Mouse (Mus musculus) lung, embryonic 16.5 days (tissue): ENCODE results near the gene Gm11565. TPM values are rescaled to one million over a fixed set of nuclear protein-coding genes. Genes with fewer than 3 reads are reported as not detected.

ENCODE experiments used
- polyA plus RNA-seq: library from polyadenylated mRNA; unstranded; fragments of >200 nt; fragmentation: Nextera tagmentation; extraction: Ambion mirVana; gene quantifications from 2 replicates; pipeline ENCODE4 v1.2.1, GENCODE M21; 2015

The Gm11565 gene
- polyA plus RNA-seq, 1 experiment from 2014 or later, result not detected

Other genes with a start within 250 kb of the Gm11565 start
- gene Krtap4-6, start 248.8 kb upstream of the Gm11565 start, polyA plus RNA-seq, result not detected in 2 replicates
- not detected in 2 replicates for gene Gm14190, start 224.0 kb upstream of the Gm11565 start, polyA plus RNA-seq
- gene Gm14180, start 180.5 kb upstream of the Gm11565 start, polyA plus RNA-seq, result not detected in 2 replicates
- gene Gm11595, start 141.8 kb upstream of the Gm11565 start, polyA plus RNA-seq, result not detected in 2 replicates
- gene Krtap4-8, start 134.0 kb upstream of the Gm11565 start, polyA plus RNA-seq, result not detected in 2 replicates
- not detected in 2 replicates for gene Krtap4-9, start 129.6 kb upstream of the Gm11565 start, polyA plus RNA-seq
- gene Gm11596, start 121.3 kb upstream of the Gm11565 start, polyA plus RNA-seq, result not detected in 2 replicates
- gene Gm11569, start 115.8 kb upstream of the Gm11565 start, polyA plus RNA-seq, result not detected in 2 replicates
- gene Gm11554, start 110.3 kb upstream of the Gm11565 start, polyA plus RNA-seq, result not detected in 2 replicates
- gene Krtap4-13, start 104.9 kb upstream of the Gm11565 start, polyA plus RNA-seq, result not detected in 2 replicates
- not detected in 2 replicates for gene Gm11564, start 99.1 kb upstream of the Gm11565 start, polyA plus RNA-seq
- not detected in 2 replicates for gene 2300003K06Rik, start 76.7 kb upstream of the Gm11565 start, polyA plus RNA-seq
- not detected in 2 replicates for gene Krtap4-16, start 63.1 kb upstream of the Gm11565 start, polyA plus RNA-seq
- gene Gm11568, start 56.8 kb upstream of the Gm11565 start, polyA plus RNA-seq, result not detected in 2 replicates
- gene Gm11559, start 50.3 kb upstream of the Gm11565 start, polyA plus RNA-seq, result not detected in 2 replicates
- not detected in 2 replicates for gene Krtap9-1, start 41.4 kb upstream of the Gm11565 start, polyA plus RNA-seq
- not detected in 2 replicates for gene Gm11567, start 35.6 kb upstream of the Gm11565 start, polyA plus RNA-seq
- not detected in 2 replicates for gene Krtap31-1, start 6.8 kb upstream of the Gm11565 start, polyA plus RNA-seq
- not detected in 2 replicates for gene Krtap31-2, start 21.5 kb downstream of the Gm11565 start, polyA plus RNA-seq
- gene Krtap9-5, start 33.7 kb downstream of the Gm11565 start, polyA plus RNA-seq, result not detected in 2 replicates
- gene Krtap29-1, start 64.3 kb downstream of the Gm11565 start, polyA plus RNA-seq, result not detected in 2 replicates
- gene Krtap16-1, start 71.8 kb downstream of the Gm11565 start, polyA plus RNA-seq, result not detected in 2 replicates
- gene Krtap17-1, start 79.2 kb downstream of the Gm11565 start, polyA plus RNA-seq, result 0.83 and 1.2 TPM in 2 replicates
- not detected in 2 replicates for gene Krt33a, start 101.5 kb downstream of the Gm11565 start, polyA plus RNA-seq
- gene Krt33b, start 115.1 kb downstream of the Gm11565 start, polyA plus RNA-seq, result not detected in 2 replicates
- 0.21 and 0.44 TPM in 2 replicates for gene Krt34, start 126.8 kb downstream of the Gm11565 start, polyA plus RNA-seq
- 0.10 and 0.21 TPM in 2 replicates for gene Krt31, start 135.8 kb downstream of the Gm11565 start, polyA plus RNA-seq
- gene Krt32, start 173.5 kb downstream of the Gm11565 start, polyA plus RNA-seq, result not detected in 2 replicates
- not detected in 2 replicates for gene Krt35, start 181.5 kb downstream of the Gm11565 start, polyA plus RNA-seq
- 0.20 TPM in 1 of 2 replicates, not detected in the other for gene Krt36, start 190.9 kb downstream of the Gm11565 start, polyA plus RNA-seq
- gene Krt13, start 206.8 kb downstream of the Gm11565 start, polyA plus RNA-seq, result 4.5 and 8.2 TPM in 2 replicates
- 59.9 and 78.6 TPM in 2 replicates for gene Krt15, start 221.2 kb downstream of the Gm11565 start, polyA plus RNA-seq
- 349 and 432 TPM in 2 replicates for gene Krt19, start 233.9 kb downstream of the Gm11565 start, polyA plus RNA-seq